In the genomic region with DNA sequence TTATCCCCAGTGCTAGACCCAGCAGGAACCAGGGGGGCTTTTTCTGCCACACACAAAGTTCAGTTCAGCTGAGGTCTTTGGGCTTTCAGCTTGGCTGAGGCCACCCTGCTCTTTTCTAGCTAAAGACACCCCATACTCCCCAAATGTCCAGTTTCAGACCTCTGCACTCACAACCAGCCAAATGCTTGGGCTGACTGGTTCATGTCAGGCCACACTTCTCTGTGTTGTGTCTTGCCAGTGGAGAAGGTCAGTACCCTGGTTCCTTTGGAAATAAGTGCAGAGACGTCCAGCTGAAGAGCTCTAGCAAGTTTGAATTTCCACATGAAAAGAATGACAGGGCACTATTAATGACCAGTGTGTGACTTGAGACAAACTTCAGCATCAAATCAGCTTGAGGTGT, we compare ENCODE assay signal across 11 mouse cellular contexts. TPM values are rescaled to one million over a fixed set of nuclear protein-coding genes. Genes with fewer than 3 reads are reported as not detected.
A peak's percentile ranks its signal among the peaks of the same experiment; 100 is the strongest.
DNase-seq lines count a peak whose midpoint lies in the region; ATAC-seq and TF ChIP-seq lines count a peak whose summit lies in the region.
"Had no signal": no experiment of that assay in that cellular context is flagged by ENCODE, and none has a peak within 500 bp of the region (broad histone marks: within the 10 kb centered on the region; RNA-seq: fewer than 3 reads in every experiment).

No protein-coding gene starts in this region.

- H3K4me3 ChIP-seq in hindbrain, embryonic 14.5 days (replicated peaks; ENCODE audit: low read length), result no peak overlapping the region
- H3K4me3 ChIP-seq in hindbrain, embryonic 13.5 days, result no peak overlapping the region
- peak overlapping the region; percentile 83 for H3K4me3 ChIP-seq in brown adipose tissue, adult 24 weeks (ENCODE audit: insufficient read depth, low read depth, low read length)
- H3K4me3 ChIP-seq in heart, postnatal 0 days (ENCODE audit: low read depth, low read length), result peak overlapping the region; percentile 52; the same call in 1 of the 2 replicates
- H3K4me3 ChIP-seq in lung, embryonic 16.5 days (ENCODE audit: low read length), result no peak overlapping the region; the same call in 1 of the 2 replicates

- H3K27ac ChIP-seq in hindbrain, embryonic 14.5 days, result no peak overlapping the region
- H3K27ac ChIP-seq in hindbrain, embryonic 13.5 days, result no peak overlapping the region
- H3K27ac ChIP-seq in brown adipose tissue, adult 24 weeks (replicated peaks; ENCODE audit: low read depth, low read length), result peak overlapping the region; percentile 84
- peak overlapping the region; percentile 84 for H3K27ac ChIP-seq in heart, postnatal 0 days (ENCODE audit: low read depth)
- H3K27ac ChIP-seq in lung, embryonic 16.5 days (ENCODE audit: low read length), result peak overlapping the region; percentile 69

- no peak for DNase-seq in hindbrain, embryonic 14.5 days (ENCODE audit: low spot score)
- DNase-seq in heart, postnatal 0 days (ENCODE audit: low spot score), result no peak
- DNase-seq in thymus, adult 18-20 months, result no peak
- DNase-seq in layer of hippocampus, postnatal 36 days, result no peak
- DNase-seq in gastrocnemius, postnatal 25 days, result no peak

- peaks cover 9% of the 10 kb centered on the region for H3K4me1 ChIP-seq in hindbrain, embryonic 14.5 days (replicated peaks; ENCODE audit: control insufficient read depth, insufficient read depth, low read length)
- H3K4me1 ChIP-seq in hindbrain, embryonic 13.5 days (replicated peaks), result peaks cover 22% of the 10 kb centered on the region
- peaks cover 26% of the 10 kb centered on the region for H3K4me1 ChIP-seq in brown adipose tissue, adult 24 weeks (ENCODE audit: control insufficient read depth, insufficient read depth, insufficient read length, low read length)
- H3K4me1 ChIP-seq in heart, postnatal 0 days (ENCODE audit: control insufficient read depth, insufficient read depth), result peaks cover 28% of the 10 kb centered on the region
- H3K4me1 ChIP-seq in lung, embryonic 16.5 days (replicated peaks; ENCODE audit: control insufficient read depth, insufficient read depth, low read length), result peaks cover 28% of the 10 kb centered on the region

- no peak overlapping the region for H3K9ac ChIP-seq in hindbrain, embryonic 14.5 days
- no peak overlapping the region for H3K9ac ChIP-seq in hindbrain, embryonic 13.5 days
- no peak overlapping the region; the same call in 1 of the 2 replicates for H3K9ac ChIP-seq in heart, postnatal 0 days (replicated peaks; ENCODE audit: low read depth, low read length)
- no peak overlapping the region for H3K9ac ChIP-seq in lung, embryonic 16.5 days (ENCODE audit: low read length)

- ATAC-seq in hindbrain, embryonic 14.5 days (ENCODE audit: low FRiP score), result no peak
- ATAC-seq in hindbrain, embryonic 13.5 days (ENCODE audit: low FRiP score), result no peak
- no peak for ATAC-seq in heart, postnatal 0 days (ENCODE audit: insufficient read depth, low read depth)
- peak; percentile 82 for ATAC-seq in lung, embryonic 16.5 days (ENCODE audit: low read depth)

- H3K4me2 ChIP-seq in hindbrain, embryonic 14.5 days (replicated peaks), result 0 out of 2 replicates have a peak overlapping the region, but pooled peaks have one; percentile 10
- no peak overlapping the region for H3K4me2 ChIP-seq in hindbrain, embryonic 13.5 days
- H3K4me2 ChIP-seq in heart, postnatal 0 days (ENCODE audit: low read depth, low read length), result peak overlapping the region; percentile 74
- peak overlapping the region; percentile 28 for H3K4me2 ChIP-seq in lung, embryonic 16.5 days (ENCODE audit: low read depth, low read length)

- 23% methylated on average over 1 of the region's 1 CpGs for WGBS in hindbrain, embryonic 14.5 days
- 39% methylated on average over 1 of the region's 1 CpGs for WGBS in hindbrain, embryonic 13.5 days
- 29% methylated on average over 1 of the region's 1 CpGs for WGBS in heart, postnatal 0 days
- 29% methylated on average over 1 of the region's 1 CpGs for WGBS in lung, embryonic 16.5 days

- TF ChIP-seq CTCF in heart, postnatal 0 days (IDR thresholded peaks at IDR 0.05; ENCODE audit: low read depth), result no peak

- TF ChIP-seq EP300 in heart, postnatal 0 days (IDR thresholded peaks at IDR 0.05; ENCODE audit: low read depth), result peak; percentile 14; the same call in 1 of the 2 replicates

- no peaks in the 10 kb centered on the region for H3K9me3 ChIP-seq in hindbrain, embryonic 14.5 days (ENCODE audit: control insufficient read depth, low read length)
- H3K9me3 ChIP-seq in hindbrain, embryonic 13.5 days, result no peaks in the 10 kb centered on the region
- no peaks in the 10 kb centered on the region for H3K9me3 ChIP-seq in heart, postnatal 0 days (replicated peaks; ENCODE audit: control insufficient read depth, low read length)
- H3K9me3 ChIP-seq in lung, embryonic 16.5 days (ENCODE audit: control insufficient read depth, low read length), result no peaks in the 10 kb centered on the region

- no peaks in the 10 kb centered on the region for H3K36me3 ChIP-seq in hindbrain, embryonic 14.5 days (replicated peaks; ENCODE audit: control insufficient read depth, insufficient read depth)
- no peaks in the 10 kb centered on the region for H3K36me3 ChIP-seq in hindbrain, embryonic 13.5 days
- no peaks in the 10 kb centered on the region for H3K36me3 ChIP-seq in heart, postnatal 0 days (replicated peaks; ENCODE audit: control insufficient read depth, insufficient read depth, low read length)
- H3K36me3 ChIP-seq in lung, embryonic 16.5 days (ENCODE audit: control insufficient read depth, insufficient read depth, low read length), result no peaks in the 10 kb centered on the region

- H3K27me3 ChIP-seq in hindbrain, embryonic 14.5 days (ENCODE audit: control insufficient read depth, insufficient read depth, low read length), result no peaks in the 10 kb centered on the region
- H3K27me3 ChIP-seq in hindbrain, embryonic 13.5 days, result peaks cover 12% of the 10 kb centered on the region; the same call in 1 of the 2 replicates
- no peaks in the 10 kb centered on the region for H3K27me3 ChIP-seq in heart, postnatal 0 days (ENCODE audit: control insufficient read depth, insufficient read depth, low read length)
- no peaks in the 10 kb centered on the region for H3K27me3 ChIP-seq in lung, embryonic 16.5 days (ENCODE audit: control insufficient read depth, insufficient read depth, low read depth, low read length)

RNA-seq across cellular contexts. Expression of gene Sept4, which starts 11.0 kb away (rescaled TPM):
- 26.2 and 29.6 TPM in 2 replicates for polyA plus RNA-seq in hindbrain, embryonic 14.5 days (2014; fragmentation: Nextera tagmentation; extraction: Ambion mirVana)
- 20.2 and 22.4 TPM in 2 replicates for polyA plus RNA-seq in hindbrain, embryonic 13.5 days (2015; fragmentation: Nextera tagmentation; extraction: Ambion mirVana)
- polyA plus RNA-seq in brown adipose tissue, adult 24 weeks (2012; ENCODE audit: insufficient read depth, insufficient read length, missing spikeins), result 19.7 and 35.0 TPM in 2 replicates
- total RNA-seq in heart, postnatal 0 days (2014; rRNA removed; ENCODE audit: low replicate concordance), result 13.9 and 20.6 TPM in 2 replicates
- polyA plus RNA-seq in heart, postnatal 0 days (2015; fragmentation: Nextera tagmentation; extraction: Ambion mirVana), result 47.8 and 49.1 TPM in 2 replicates
- 96.9 and 111 TPM in 2 replicates for polyA plus RNA-seq in lung, embryonic 16.5 days (2015; fragmentation: Nextera tagmentation; extraction: Ambion mirVana)
- 100 to 1,000 TPM; 158 to 178 TPM for total RNA-seq in layer of hippocampus, postnatal 36 days (2021)
- total RNA-seq in gastrocnemius, postnatal 25 days (2021), result 10 to 100 TPM; 10.9 to 14.7 TPM

RNA-seq across cellular contexts. Expression of gene Mtmr4, which starts 12.2 kb away (rescaled TPM):
- 53.4 and 68.7 TPM in 2 replicates for polyA plus RNA-seq in hindbrain, embryonic 14.5 days (2014; fragmentation: Nextera tagmentation; extraction: Ambion mirVana)
- polyA plus RNA-seq in hindbrain, embryonic 13.5 days (2015; fragmentation: Nextera tagmentation; extraction: Ambion mirVana), result 60.4 and 60.7 TPM in 2 replicates
- polyA plus RNA-seq in brown adipose tissue, adult 24 weeks (2012; ENCODE audit: insufficient read depth, insufficient read length, missing spikeins), result 5.8 TPM in 2 replicates
- total RNA-seq in heart, postnatal 0 days (2014; rRNA removed; ENCODE audit: low replicate concordance), result 12.4 and 17.3 TPM in 2 replicates
- polyA plus RNA-seq in heart, postnatal 0 days (2015; fragmentation: Nextera tagmentation; extraction: Ambion mirVana), result 6.0 and 7.0 TPM in 2 replicates
- 33.5 and 33.9 TPM in 2 replicates for polyA plus RNA-seq in lung, embryonic 16.5 days (2015; fragmentation: Nextera tagmentation; extraction: Ambion mirVana)
- 100 to 1,000 TPM in 1 of 2 experiments, 10 to 100 TPM in 1; 91.8 to 109 TPM for total RNA-seq in layer of hippocampus, postnatal 36 days (2021)
- total RNA-seq in gastrocnemius, postnatal 25 days (2021), result 10 to 100 TPM in 1 of 2 experiments, 1 to 10 TPM in 1; 9.9 to 13.0 TPM

RNA-seq across cellular contexts. Expression of gene Gm11492, which starts 13.3 kb away (rescaled TPM):
- not detected in 2 replicates for polyA plus RNA-seq in hindbrain, embryonic 14.5 days (2014; fragmentation: Nextera tagmentation; extraction: Ambion mirVana)
- not detected in 2 replicates for polyA plus RNA-seq in hindbrain, embryonic 13.5 days (2015; fragmentation: Nextera tagmentation; extraction: Ambion mirVana)
- polyA plus RNA-seq in brown adipose tissue, adult 24 weeks (2012; ENCODE audit: insufficient read depth, insufficient read length, missing spikeins), result not detected in 2 replicates
- not detected in 2 replicates for total RNA-seq in heart, postnatal 0 days (2014; rRNA removed; ENCODE audit: low replicate concordance)
- not detected in 2 replicates for polyA plus RNA-seq in heart, postnatal 0 days (2015; fragmentation: Nextera tagmentation; extraction: Ambion mirVana)
- not detected in 2 replicates for polyA plus RNA-seq in lung, embryonic 16.5 days (2015; fragmentation: Nextera tagmentation; extraction: Ambion mirVana)
- total RNA-seq in layer of hippocampus, postnatal 36 days (2021), result not detected
- not detected for total RNA-seq in gastrocnemius, postnatal 25 days (2021)
- total RNA-seq: gastrocnemius, adult 18-20 months; neutrophil, adult 5-6 weeks had no signal
- polyA plus RNA-seq: stomach, embryonic 14.5 days had no signal

RNA-seq across cellular contexts. Expression of gene Hsf5, which starts 37.3 kb away (rescaled TPM):
- polyA plus RNA-seq in hindbrain, embryonic 14.5 days (2014; fragmentation: Nextera tagmentation; extraction: Ambion mirVana), result 0.31 and 0.33 TPM in 2 replicates
- polyA plus RNA-seq in hindbrain, embryonic 13.5 days (2015; fragmentation: Nextera tagmentation; extraction: Ambion mirVana), result 0.51 and 0.63 TPM in 2 replicates
- not detected in 2 replicates for polyA plus RNA-seq in brown adipose tissue, adult 24 weeks (2012; ENCODE audit: insufficient read depth, insufficient read length, missing spikeins)
- total RNA-seq in heart, postnatal 0 days (2014; rRNA removed; ENCODE audit: low replicate concordance), result not detected in 2 replicates
- polyA plus RNA-seq in heart, postnatal 0 days (2015; fragmentation: Nextera tagmentation; extraction: Ambion mirVana), result 0.03 TPM in 1 of 2 replicates, not detected in the other
- polyA plus RNA-seq in lung, embryonic 16.5 days (2015; fragmentation: Nextera tagmentation; extraction: Ambion mirVana), result 0.25 and 0.26 TPM in 2 replicates
- total RNA-seq in layer of hippocampus, postnatal 36 days (2021), result under 1 TPM; 0.22 to 0.78 TPM
- total RNA-seq in gastrocnemius, postnatal 25 days (2021), result not detected
- total RNA-seq: gastrocnemius, adult 18-20 months; neutrophil, adult 5-6 weeks had no signal

Comparison
In these comparisons a context has a peak if more than half of its experiments do, and no peak if none do; other contexts are left out.
1. H3K27ac ChIP-seq: peak in brown adipose tissue, adult 24 weeks (single experiment), heart, postnatal 0 days (single experiment) and lung, embryonic 16.5 days (single experiment); none in hindbrain, embryonic 14.5 days (single experiment) and hindbrain, embryonic 13.5 days (single experiment).
2. H3K4me3 ChIP-seq: peak in brown adipose tissue, adult 24 weeks (single experiment) and heart, postnatal 0 days (single experiment); none in hindbrain, embryonic 14.5 days (single experiment), hindbrain, embryonic 13.5 days (single experiment) and lung, embryonic 16.5 days (single experiment).